Mouse (Mus musculus): ENCODE results near the gene Tcirg1. TPM values are rescaled to one million over a fixed set of nuclear protein-coding genes. Genes with fewer than 3 reads are reported as not detected.

The Tcirg1 gene
- polyA plus RNA-seq, 1 experiment from 2014 or later, result 29.7 TPM

DNA sequence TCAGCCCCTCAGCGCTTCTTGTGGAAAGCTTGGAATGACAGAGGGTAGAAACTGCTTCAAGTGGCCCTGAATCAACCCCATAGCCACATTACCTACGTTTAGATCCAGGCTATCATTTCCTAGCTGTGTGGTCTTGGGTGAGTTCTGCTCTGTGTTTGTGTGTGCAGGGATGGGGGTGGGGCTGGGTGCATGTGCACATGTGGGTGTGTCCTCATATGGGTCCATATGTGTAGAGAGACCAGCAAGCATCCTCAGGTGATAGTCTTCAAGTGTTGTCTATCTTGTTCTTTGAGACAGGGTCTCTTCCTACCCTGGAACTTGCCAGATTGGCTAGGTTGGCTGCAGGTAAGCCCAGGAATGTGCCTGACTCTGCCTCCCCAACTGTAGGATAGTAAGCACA, 57.7 kb downstream of the Tcirg1 start:
- ATAC-seq (no peak), DNase-seq (no peak)
- TF ChIP-seq EP300 (IDR thresholded peaks at IDR 0.05; ENCODE audit: low read depth) (no peak), CTCF (IDR thresholded peaks at IDR 0.05; ENCODE audit: low read depth) (no peak)
- Histone ChIP-seq H3K36me3 (replicated peaks; ENCODE audit: insufficient read depth, low read length) (no peaks in the 10 kb centered on the region; the same call in 1 of the 2 replicates), H3K9ac (replicated peaks) (no peak overlapping the region), H3K27me3 (ENCODE audit: insufficient read depth, low read length) (no peaks in the 10 kb centered on the region), H3K4me3 (ENCODE audit: low read depth, low read length) (no peak overlapping the region), H3K9me3 (ENCODE audit: low read length) (no peaks in the 10 kb centered on the region), H3K27ac (ENCODE audit: low read depth) (peak overlapping the region; percentile 99), H3K4me2 (ENCODE audit: low read depth, low read length) (no peak overlapping the region), H3K4me1 (ENCODE audit: insufficient read depth) (peaks cover 43% of the 10 kb centered on the region)
- 76% methylated on average over 2 of the region's 2 CpGs for WGBS (ENCODE audit: insufficient replicate concordance)

GRCm38 (mm10) chr19:3848207-3848808, 58.6 kb downstream of the Tcirg1 start:
- H3K4me2 ChIP-seq (ENCODE audit: low read depth, low read length), result no peak overlapping the region
- WGBS (ENCODE audit: insufficient replicate concordance), result 87% methylated on average over 7 of the region's 7 CpGs
- DNase-seq (no peak), ATAC-seq (no peak)
- no peaks in the 10 kb centered on the region for H3K9me3 ChIP-seq (ENCODE audit: low read length)
- TF ChIP-seq EP300 (IDR thresholded peaks at IDR 0.05; ENCODE audit: low read depth) (no peak), CTCF (IDR thresholded peaks at IDR 0.05; ENCODE audit: low read depth) (no peak)
- H3K27me3 ChIP-seq (ENCODE audit: insufficient read depth, low read length), result no peaks in the 10 kb centered on the region
- no peak overlapping the region for H3K4me3 ChIP-seq (ENCODE audit: low read depth, low read length)
- no peak overlapping the region for H3K9ac ChIP-seq (replicated peaks)
- no peak overlapping the region for H3K27ac ChIP-seq (ENCODE audit: low read depth)
- no peaks in the 10 kb centered on the region for H3K36me3 ChIP-seq (replicated peaks; ENCODE audit: insufficient read depth, low read length)
- H3K4me1 ChIP-seq (ENCODE audit: insufficient read depth), result peaks cover 43% of the 10 kb centered on the region

GRCm38 (mm10) chr19:3847711-3848110, 59.2 kb downstream of the Tcirg1 start:
- Histone ChIP-seq H3K9ac (replicated peaks) (no peak overlapping the region), H3K27me3 (ENCODE audit: insufficient read depth, low read length) (no peaks in the 10 kb centered on the region), H3K9me3 (ENCODE audit: low read length) (no peaks in the 10 kb centered on the region), H3K4me3 (ENCODE audit: low read depth, low read length) (no peak overlapping the region), H3K4me2 (ENCODE audit: low read depth, low read length) (no peak overlapping the region), H3K4me1 (ENCODE audit: insufficient read depth) (peaks cover 40% of the 10 kb centered on the region), H3K36me3 (replicated peaks; ENCODE audit: insufficient read depth, low read length) (no peaks in the 10 kb centered on the region), H3K27ac (ENCODE audit: low read depth) (no peak overlapping the region)
- no peak for DNase-seq
- TF ChIP-seq CTCF (IDR thresholded peaks at IDR 0.05; ENCODE audit: low read depth), result no peak
- TF ChIP-seq EP300 (IDR thresholded peaks at IDR 0.05; ENCODE audit: low read depth), result no peak
- no peak for ATAC-seq
- whole genome bisulfite sequencing (ENCODE audit: insufficient replicate concordance), result 67% methylated on average over 5 of the region's 5 CpGs

- Histone ChIP-seq H3K4me2 (ENCODE audit: low read depth, low read length) (no peak overlapping the region), H3K4me1 (ENCODE audit: insufficient read depth) (peaks cover 44% of the 10 kb centered on the region), H3K4me3 (ENCODE audit: low read depth, low read length) (no peak overlapping the region), H3K27me3 (ENCODE audit: insufficient read depth, low read length) (no peaks in the 10 kb centered on the region), H3K9ac (replicated peaks) (no peak overlapping the region), H3K36me3 (replicated peaks; ENCODE audit: insufficient read depth, low read length) (no peaks in the 10 kb centered on the region), H3K27ac (ENCODE audit: low read depth) (no peak overlapping the region), H3K9me3 (ENCODE audit: low read length) (no peaks in the 10 kb centered on the region)
- no peak for ATAC-seq
- DNase-seq, result no peak
- TF ChIP-seq CTCF (IDR thresholded peaks at IDR 0.05; ENCODE audit: low read depth) (no peak), EP300 (IDR thresholded peaks at IDR 0.05; ENCODE audit: low read depth) (no peak)
- WGBS (ENCODE audit: insufficient replicate concordance), result 68% methylated on average over 10 of the region's 10 CpGs
Measured at GRCm38 (mm10) chr19:3846676-3847604, 60.0 kb downstream of the Tcirg1 start.

Other genes starting within 250 kb of the Tcirg1 start
- 2.7 and 3.6 TPM in 2 replicates for gene Lrp5, start 220.6 kb downstream of the Tcirg1 start, polyA plus RNA-seq (2015; fragmentation: Nextera tagmentation; extraction: Ambion mirVana)
- gene 1810055G02Rik, start 198.8 kb downstream of the Tcirg1 start, polyA plus RNA-seq (2015; fragmentation: Nextera tagmentation; extraction: Ambion mirVana), result 48.2 and 52.7 TPM in 2 replicates
- 4.7 and 6.2 TPM in 2 replicates for gene Kmt5b, start 139.7 kb downstream of the Tcirg1 start, polyA plus RNA-seq (2015; fragmentation: Nextera tagmentation; extraction: Ambion mirVana)
- 24.8 and 48.6 TPM in 2 replicates for gene Chka, start 55.4 kb downstream of the Tcirg1 start, polyA plus RNA-seq (2015; fragmentation: Nextera tagmentation; extraction: Ambion mirVana)
- gene Ndufs8, start 5.6 kb upstream of the Tcirg1 start, polyA plus RNA-seq (2015; fragmentation: Nextera tagmentation; extraction: Ambion mirVana), result 165 and 167 TPM in 2 replicates
- 9.5 TPM in 2 replicates for gene Aldh3b1, start 22.7 kb upstream of the Tcirg1 start, polyA plus RNA-seq (2015; fragmentation: Nextera tagmentation; extraction: Ambion mirVana)
- 42.6 and 48.1 TPM in 2 replicates for gene Unc93b1, start 28.1 kb upstream of the Tcirg1 start, polyA plus RNA-seq (2015; fragmentation: Nextera tagmentation; extraction: Ambion mirVana)
- gene Aldh3b3, start 51.5 kb upstream of the Tcirg1 start, polyA plus RNA-seq (2015; fragmentation: Nextera tagmentation; extraction: Ambion mirVana), result 0.04 and 0.13 TPM in 2 replicates
- gene Aldh3b2, start 65.2 kb upstream of the Tcirg1 start, polyA plus RNA-seq (2015; fragmentation: Nextera tagmentation; extraction: Ambion mirVana), result 0.09 and 0.11 TPM in 2 replicates
- gene Acy3, start 79.4 kb upstream of the Tcirg1 start, polyA plus RNA-seq (2015; fragmentation: Nextera tagmentation; extraction: Ambion mirVana), result 19.3 and 22.0 TPM in 2 replicates
- gene Tbx10, start 85.6 kb upstream of the Tcirg1 start, polyA plus RNA-seq (2015; fragmentation: Nextera tagmentation; extraction: Ambion mirVana), result not detected in 2 replicates
- gene Nudt8, start 93.4 kb upstream of the Tcirg1 start, polyA plus RNA-seq (2015; fragmentation: Nextera tagmentation; extraction: Ambion mirVana), result 22.0 and 23.0 TPM in 2 replicates
- 0.26 and 0.49 TPM in 2 replicates for gene Gm49405, start 93.5 kb upstream of the Tcirg1 start, polyA plus RNA-seq (2015; fragmentation: Nextera tagmentation; extraction: Ambion mirVana)
- gene Doc2g, start 96.2 kb upstream of the Tcirg1 start, polyA plus RNA-seq (2015; fragmentation: Nextera tagmentation; extraction: Ambion mirVana), result 0.36 and 0.74 TPM in 2 replicates
- 171 and 172 TPM in 2 replicates for gene Ndufv1, start 105.7 kb upstream of the Tcirg1 start, polyA plus RNA-seq (2015; fragmentation: Nextera tagmentation; extraction: Ambion mirVana)
- 428 and 442 TPM in 2 replicates for gene Gstp1, start 130.9 kb upstream of the Tcirg1 start, polyA plus RNA-seq (2015; fragmentation: Nextera tagmentation; extraction: Ambion mirVana)
- gene Gstp2, start 138.9 kb upstream of the Tcirg1 start, polyA plus RNA-seq (2015; fragmentation: Nextera tagmentation; extraction: Ambion mirVana), result 5.8 and 6.4 TPM in 2 replicates
- 64.5 and 67.3 TPM in 2 replicates for gene Gstp3, start 152.4 kb upstream of the Tcirg1 start, polyA plus RNA-seq (2015; fragmentation: Nextera tagmentation; extraction: Ambion mirVana)
- gene Cabp2, start 174.4 kb upstream of the Tcirg1 start, polyA plus RNA-seq (2015; fragmentation: Nextera tagmentation; extraction: Ambion mirVana), result 0.38 and 0.43 TPM in 2 replicates
- gene Cdk2ap2, start 190.0 kb upstream of the Tcirg1 start, polyA plus RNA-seq (2015; fragmentation: Nextera tagmentation; extraction: Ambion mirVana), result 91.2 and 91.9 TPM in 2 replicates
- 6.6 and 7.4 TPM in 2 replicates for gene Pitpnm1, start 192.9 kb upstream of the Tcirg1 start, polyA plus RNA-seq (2015; fragmentation: Nextera tagmentation; extraction: Ambion mirVana)
- gene Aip, start 218.7 kb upstream of the Tcirg1 start, polyA plus RNA-seq (2015; fragmentation: Nextera tagmentation; extraction: Ambion mirVana), result 23.1 and 26.8 TPM in 2 replicates
- gene Gpr152, start 232.7 kb upstream of the Tcirg1 start, polyA plus RNA-seq (2015; fragmentation: Nextera tagmentation; extraction: Ambion mirVana), result not detected in 2 replicates
- gene Cabp4, start 236.9 kb upstream of the Tcirg1 start, polyA plus RNA-seq (2015; fragmentation: Nextera tagmentation; extraction: Ambion mirVana), result 0.11 and 0.15 TPM in 2 replicates
- 63.0 and 64.4 TPM in 2 replicates for gene Coro1b, start 241.5 kb upstream of the Tcirg1 start, polyA plus RNA-seq (2015; fragmentation: Nextera tagmentation; extraction: Ambion mirVana)
- 35.7 and 35.8 TPM in 2 replicates for gene Ptprcap, start 246.5 kb upstream of the Tcirg1 start, polyA plus RNA-seq (2015; fragmentation: Nextera tagmentation; extraction: Ambion mirVana)